In genomic region chr2:120977926-120978692, GRCm38 (mm10) we compare ENCODE assay signal across 8 mouse cellular contexts. TPM values are rescaled to one million over a fixed set of nuclear protein-coding genes. Genes with fewer than 3 reads are reported as not detected.
DNase-seq lines count a peak whose midpoint lies in the region; ATAC-seq and TF ChIP-seq lines count a peak whose summit lies in the region.

No protein-coding gene starts in this region.

- H3K4me1 ChIP-seq in testis, adult 2 months (ENCODE audit: control insufficient read depth, insufficient read depth, low read length) = peaks cover 10% of the 10 kb centered on the region
- peaks cover 31% of the 10 kb centered on the region for H3K4me1 ChIP-seq in liver, embryonic 13.5 days (replicated peaks)

- intact Hi-C loops in gastrocnemius, postnatal 36 days (cut with DNase I) = loop anchor here (5.0 kb wide), 1 partner anchor 124 kb away; no protein-coding TSS in a partner anchor

- H3K36me3 ChIP-seq in testis, adult 2 months (ENCODE audit: control insufficient read depth, insufficient read depth, low read length) = no peaks in the 10 kb centered on the region
- H3K36me3 ChIP-seq in liver, embryonic 13.5 days = no peaks in the 10 kb centered on the region

- DNase-seq in CD4-positive, CD25-positive, alpha-beta regulatory T cell, adult 2 months (ENCODE audit: low read depth, low spot score) = peak; percentile 25
- DNase-seq in testis, postnatal 10 days (ENCODE audit: low spot score) = no peak
- no peak for DNase-seq in liver, embryonic 13.5 days
- DNase-seq in MN1 (ENCODE audit: low spot score) = no peak
- DNase-seq in natural killer cell, adult 2 months (ENCODE audit: low spot score in 2 of 2) = no peak
- no peak for DNase-seq in gastrocnemius, postnatal 36 days

- peak overlapping the region; percentile 88 for H3K27ac ChIP-seq in testis, adult 2 months (ENCODE audit: control insufficient read depth, insufficient read depth, low read depth, low read length)
- peak overlapping the region; percentile 99 for H3K27ac ChIP-seq in liver, embryonic 13.5 days

- TF ChIP-seq CTCF in testis, adult 2 months (IDR thresholded peaks at IDR 0.05; ENCODE audit: control insufficient read depth, insufficient read depth, insufficient replicate concordance, low read depth, low read length) = no peak

- H3K27me3 ChIP-seq in testis, adult 2 months (ENCODE audit: control insufficient read depth, insufficient read depth, low read length) = no peaks in the 10 kb centered on the region
- H3K27me3 ChIP-seq in liver, embryonic 13.5 days = no peaks in the 10 kb centered on the region

- no peak overlapping the region for H3K9ac ChIP-seq in liver, embryonic 13.5 days

- no peaks in the 10 kb centered on the region for H3K9me3 ChIP-seq in liver, embryonic 13.5 days (replicated peaks)

- TF ChIP-seq POLR2A in testis, adult 2 months (IDR thresholded peaks at IDR 0.05; ENCODE audit: control insufficient read depth, low read depth, low read length) = no peak

- H3K4me2 ChIP-seq in liver, embryonic 13.5 days = peak overlapping the region; percentile 87

- no peak for ATAC-seq in CD4-positive, CD25-positive, alpha-beta regulatory T cell, adult 4 months
- no peak for ATAC-seq in liver, embryonic 13.5 days (ENCODE audit: low read depth)

- peak overlapping the region; percentile 95 for H3K4me3 ChIP-seq in testis, adult 2 months (ENCODE audit: control insufficient read depth, low read depth, low read length)
- H3K4me3 ChIP-seq in liver, embryonic 13.5 days (replicated peaks) = peak overlapping the region; percentile 78

- WGBS in liver, embryonic 13.5 days (ENCODE audit: insufficient replicate concordance) = 80% methylated on average over 8 of the region's 8 CpGs

RNA-seq across cellular contexts. Expression of gene Tmem62, which starts 1.3 kb away (rescaled TPM):
- polyA plus RNA-seq in CD4-positive, CD25-positive, alpha-beta regulatory T cell, adult 4 months (2017; shearing (Covaris generic)) = 10 to 100 TPM; 11.0 to 15.5 TPM
- polyA plus RNA-seq in testis, adult 2 months (2012; rRNA removed) = 2.2 and 3.6 TPM in 2 replicates
- polyA plus RNA-seq in liver, embryonic 13.5 days (2015; fragmentation: Nextera tagmentation; extraction: Ambion mirVana) = 1.9 and 2.3 TPM in 2 replicates
- total RNA-seq in gastrocnemius, postnatal 36 days (2021) = 1 to 10 TPM; 2.4 to 4.1 TPM

RNA-seq across cellular contexts. Expression of gene Ubr1, which starts 7.6 kb away (rescaled TPM):
- polyA plus RNA-seq in CD4-positive, CD25-positive, alpha-beta regulatory T cell, adult 4 months (2017; shearing (Covaris generic)) = 10 to 100 TPM; 46.2 to 47.3 TPM
- polyA plus RNA-seq in testis, adult 2 months (2012; rRNA removed) = 12.6 and 16.4 TPM in 2 replicates
- polyA plus RNA-seq in liver, embryonic 13.5 days (2015; fragmentation: Nextera tagmentation; extraction: Ambion mirVana) = 14.1 and 16.8 TPM in 2 replicates
- total RNA-seq in gastrocnemius, postnatal 36 days (2021) = 10 to 100 TPM; 20.1 to 26.0 TPM

RNA-seq across cellular contexts. Expression of gene Ccndbp1, which starts 30.1 kb away (rescaled TPM):
- 100 to 1,000 TPM; 149 to 151 TPM for polyA plus RNA-seq in CD4-positive, CD25-positive, alpha-beta regulatory T cell, adult 4 months (2017; shearing (Covaris generic))
- polyA plus RNA-seq in testis, adult 2 months (2012; rRNA removed) = 11.0 and 11.7 TPM in 2 replicates
- polyA plus RNA-seq in liver, embryonic 13.5 days (2015; fragmentation: Nextera tagmentation; extraction: Ambion mirVana) = 43.5 and 48.3 TPM in 2 replicates
- 10 to 100 TPM; 16.5 to 19.3 TPM for total RNA-seq in gastrocnemius, postnatal 36 days (2021)

RNA-seq across cellular contexts. Expression of gene Epb42, which starts 58.8 kb away (rescaled TPM):
- polyA plus RNA-seq in CD4-positive, CD25-positive, alpha-beta regulatory T cell, adult 4 months (2017; shearing (Covaris generic)) = under 1 TPM; 0.35 to 0.42 TPM
- not detected in 2 replicates for polyA plus RNA-seq in testis, adult 2 months (2012; rRNA removed)
- 136 and 159 TPM in 2 replicates for polyA plus RNA-seq in liver, embryonic 13.5 days (2015; fragmentation: Nextera tagmentation; extraction: Ambion mirVana)
- total RNA-seq in gastrocnemius, postnatal 36 days (2021) = not detected
